Mouse (Mus musculus) forebrain, embryonic 14.5 days (tissue): ENCODE measurements around the gene Gh. TPM values are rescaled to one million over a fixed set of nuclear protein-coding genes. Genes with fewer than 3 reads are reported as not detected.
A peak's percentile ranks its signal among the peaks of the same experiment; 100 is the strongest.

Source experiments
- ATAC-seq: fragments of 200-750 bp; cut with Nextera tagmentation; 2 replicates; pipeline ENCODE4 v1.8.0; 2017; ENCODE audit warnings: mild to moderate bottlenecking, moderate library complexity
- DNase-seq: peaks from one replicate; pipeline ENCODE4 v3.0.0-alpha.2; 2015; ENCODE audit warnings: low spot score
- H3K27ac ChIP-seq: fragments of 300-500 bp; sonication (generic); 2 replicates; pipeline ENCODE4 v1.5.1; 2014; ENCODE audit warnings: low read depth, mild to moderate bottlenecking, control low read depth, low read length, moderate library complexity
- H3K27me3 ChIP-seq: fragments of 300-500 bp; sonication (generic); replicated peaks from 2 replicates; pipeline ENCODE4 v1.6.1; 2014; ENCODE audit warnings: low read length, control low read depth, mixed read lengths; ENCODE audit not compliant: control insufficient read depth, insufficient read depth
- H3K36me3 ChIP-seq: fragments of 300-500 bp; sonication (generic); 2 replicates; pipeline ENCODE4 v1.6.1; 2014; ENCODE audit warnings: low read length, control low read depth; ENCODE audit not compliant: control insufficient read depth, insufficient read depth
- H3K4me1 ChIP-seq: fragments of 300-500 bp; sonication (generic); 2 replicates; pipeline ENCODE4 v1.6.1; 2014; ENCODE audit warnings: antibody characterized with exemption, low read length, control low read depth; ENCODE audit not compliant: control insufficient read depth, insufficient read depth
- H3K4me2 ChIP-seq: fragments of 300-500 bp; sonication (generic); 2 replicates; pipeline ENCODE4 v1.6.1; 2014; ENCODE audit warnings: mild to moderate bottlenecking, control low read depth, low read length
- H3K4me3 ChIP-seq: fragments of 300-500 bp; sonication (generic); 2 replicates; pipeline ENCODE4 v1.5.1; 2014; ENCODE audit warnings: low read depth, low read length, control low read depth
- H3K9ac ChIP-seq: fragments of 300-500 bp; sonication (generic); 2 replicates; pipeline ENCODE4 v1.6.1; 2014; ENCODE audit warnings: mild to moderate bottlenecking, low read length, control low read depth, moderate library complexity
- H3K9me3 ChIP-seq: fragments of 300-500 bp; sonication (generic); replicated peaks from 2 replicates; pipeline ENCODE4 v1.6.1; 2016; ENCODE audit warnings: low read length, control low read depth, mixed read lengths; ENCODE audit not compliant: control insufficient read depth
- WGBS: fragments of 180-500 bp; shearing (Covaris S2); extraction: QIAGEN DNeasy Blood & Tissue Kit; methylation state at CpG from one replicate; pipeline ENCODE4 v1.1.7; 2014; 5-methylcytosine and 5-hydroxymethylcytosine counted together
- polyA plus RNA-seq: library from polyadenylated mRNA; unstranded; fragments of >200 nt; fragmentation: Nextera tagmentation; extraction: Ambion mirVana; gene quantifications from 2 replicates; pipeline ENCODE4 v1.2.1, GENCODE M21; 2014

The Gh gene
- polyA plus RNA-seq, 1 experiment from 2014 or later: not detected

- Histone ChIP-seq H3K4me1 (no peaks in the 10 kb centered on the region), H3K27me3 (no peaks in the 10 kb centered on the region), H3K27ac (no peak overlapping the region), H3K4me3 (no peak overlapping the region), H3K36me3 (no peaks in the 10 kb centered on the region), H3K9ac (no peak overlapping the region), H3K4me2 (no peak overlapping the region), H3K9me3 (no peaks in the 10 kb centered on the region)
- WGBS: 90% methylated on average over 6 of the region's 6 CpGs
- no peak for DNase-seq
- no peak for ATAC-seq
Measured at GRCm38 (mm10) chr11:106282452-106282851, 19.2 kb downstream of the Gh start.

DNA sequence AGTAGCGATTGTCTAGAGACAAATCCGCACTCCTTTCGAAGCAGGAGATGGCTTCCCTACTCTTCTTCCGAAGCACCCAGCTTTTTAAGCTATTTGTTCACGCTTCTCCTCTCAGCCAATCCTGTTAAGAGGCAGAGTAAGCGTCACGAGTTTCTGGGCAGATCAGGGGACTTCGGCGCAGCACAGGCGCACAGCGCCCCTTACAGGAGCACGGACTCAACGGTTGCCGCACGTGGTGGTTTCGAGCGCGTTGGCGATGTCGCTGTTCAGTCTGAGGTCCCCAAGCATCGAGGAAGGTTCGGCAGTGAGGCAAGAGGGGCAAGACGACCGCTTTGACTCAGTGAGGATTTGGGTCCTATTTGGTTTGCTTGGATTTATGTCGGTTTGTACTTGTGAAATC is 25.2 kb downstream of the Gh start, which contains the start of gene Tcam1:
Tcam1 (plus strand) TSS at position 219 of the 400 bp plus-strand sequence.
- ATAC-seq: peak; percentile 44
- Histone ChIP-seq H3K9ac (no peak within 1 kb of the TSS), H3K4me1 (peaks cover 11% of the 10 kb centered on the region)

GRCm38 (mm10) chr11:106274971-106275411 is 26.7 kb downstream of the Gh start:
- Histone ChIP-seq H3K4me1 (peaks cover 18% of the 10 kb centered on the region), H3K27ac (no peak overlapping the region), H3K36me3 (no peaks in the 10 kb centered on the region), H3K4me2 (no peak overlapping the region), H3K4me3 (no peak overlapping the region), H3K27me3 (no peaks in the 10 kb centered on the region), H3K9me3 (no peaks in the 10 kb centered on the region), H3K9ac (no peak overlapping the region)
- WGBS: 85% methylated on average over 7 of the region's 7 CpGs
- no peak for ATAC-seq
- no peak for DNase-seq

More for the DNA sequence above, 25.2 kb downstream of the Gh start, which contains the start of gene Tcam1:
- H3K4me2 ChIP-seq: peak within 1 kb of the TSS; percentile 43
- H3K9me3 ChIP-seq: no peaks in the 10 kb centered on the region
- DNase-seq: peak; percentile 97
- H3K27me3 ChIP-seq: no peaks in the 10 kb centered on the region
- H3K4me3 ChIP-seq: no peak within 1 kb of the TSS
- no peaks in the 10 kb centered on the region for H3K36me3 ChIP-seq
- H3K27ac ChIP-seq: no peak within 1 kb of the TSS
- 11% methylated on average over 25 of the region's 25 CpGs for WGBS

DNA sequence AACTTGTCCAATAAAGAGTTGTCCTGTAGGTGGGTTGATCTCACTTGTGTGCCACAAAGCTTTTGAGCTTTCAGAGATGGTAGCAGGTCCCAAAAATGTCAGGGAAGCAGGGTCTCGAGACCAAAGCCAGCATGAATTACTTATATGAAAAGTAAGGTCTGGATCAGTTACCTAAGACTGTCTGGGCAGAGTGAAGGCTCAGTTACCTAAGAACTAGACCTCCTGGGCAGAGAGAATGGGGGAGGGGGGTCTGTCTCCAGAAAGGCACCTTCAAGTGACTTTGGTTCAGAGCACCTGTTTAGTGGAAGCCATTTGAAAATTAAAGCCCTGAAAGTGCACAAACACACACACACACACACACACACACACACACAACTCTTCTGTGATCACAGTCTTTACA is 27.3 kb downstream of the Gh start:
- peaks cover 18% of the 10 kb centered on the region for H3K4me1 ChIP-seq
- H3K27me3 ChIP-seq: no peaks in the 10 kb centered on the region
- no peak overlapping the region for H3K9ac ChIP-seq
- H3K9me3 ChIP-seq: no peaks in the 10 kb centered on the region
- WGBS: 92% methylated on average over 1 of the region's 1 CpGs
- no peak for DNase-seq
- H3K4me3 ChIP-seq: no peak overlapping the region
- no peak overlapping the region for H3K4me2 ChIP-seq
- no peak overlapping the region for H3K27ac ChIP-seq
- H3K36me3 ChIP-seq: no peaks in the 10 kb centered on the region
- no peak for ATAC-seq

DNA sequence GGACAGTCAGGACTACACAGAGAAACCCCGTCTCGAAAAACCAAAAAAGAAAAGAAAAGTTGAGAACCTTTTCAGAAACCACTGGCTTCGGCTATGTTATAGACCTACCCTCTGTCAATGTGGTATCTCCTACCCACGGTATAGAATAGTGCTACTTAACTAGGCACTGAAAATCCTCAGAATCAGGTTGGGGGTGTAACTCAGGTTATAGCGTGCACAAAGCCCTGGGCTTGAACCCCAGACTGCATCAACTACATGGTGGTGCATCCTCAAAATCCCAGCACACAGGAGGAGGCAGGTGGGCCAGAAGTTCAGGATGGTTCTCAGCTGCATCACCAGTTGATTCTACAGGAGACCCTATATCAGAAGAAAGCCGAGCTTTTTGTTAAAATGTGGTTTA is 27.9 kb downstream of the Gh start:
- no peak for DNase-seq
- Histone ChIP-seq H3K4me1 (peaks cover 22% of the 10 kb centered on the region), H3K4me3 (no peak overlapping the region; the same call in 1 of the 2 replicates), H3K9ac (no peak overlapping the region), H3K4me2 (no peak overlapping the region), H3K36me3 (no peaks in the 10 kb centered on the region), H3K9me3 (no peaks in the 10 kb centered on the region), H3K27ac (no peak overlapping the region), H3K27me3 (no peaks in the 10 kb centered on the region)
- ATAC-seq: no peak
- 98% methylated on average over 6 of the region's 6 CpGs for WGBS

GRCm38 (mm10) chr11:106273311-106273684 is 28.4 kb downstream of the Gh start:
- DNase-seq (no peak), ATAC-seq (peak; percentile 27)
- Histone ChIP-seq H3K27ac (peak overlapping the region; percentile 33; the same call in 1 of the 2 replicates), H3K9ac (peak overlapping the region; percentile 62), H3K4me2 (peak overlapping the region; percentile 79), H3K27me3 (no peaks in the 10 kb centered on the region), H3K36me3 (no peaks in the 10 kb centered on the region), H3K9me3 (no peaks in the 10 kb centered on the region), H3K4me3 (peak overlapping the region; percentile 96), H3K4me1 (peaks cover 26% of the 10 kb centered on the region)
- WGBS: 21% methylated on average over 16 of the region's 16 CpGs

DNA sequence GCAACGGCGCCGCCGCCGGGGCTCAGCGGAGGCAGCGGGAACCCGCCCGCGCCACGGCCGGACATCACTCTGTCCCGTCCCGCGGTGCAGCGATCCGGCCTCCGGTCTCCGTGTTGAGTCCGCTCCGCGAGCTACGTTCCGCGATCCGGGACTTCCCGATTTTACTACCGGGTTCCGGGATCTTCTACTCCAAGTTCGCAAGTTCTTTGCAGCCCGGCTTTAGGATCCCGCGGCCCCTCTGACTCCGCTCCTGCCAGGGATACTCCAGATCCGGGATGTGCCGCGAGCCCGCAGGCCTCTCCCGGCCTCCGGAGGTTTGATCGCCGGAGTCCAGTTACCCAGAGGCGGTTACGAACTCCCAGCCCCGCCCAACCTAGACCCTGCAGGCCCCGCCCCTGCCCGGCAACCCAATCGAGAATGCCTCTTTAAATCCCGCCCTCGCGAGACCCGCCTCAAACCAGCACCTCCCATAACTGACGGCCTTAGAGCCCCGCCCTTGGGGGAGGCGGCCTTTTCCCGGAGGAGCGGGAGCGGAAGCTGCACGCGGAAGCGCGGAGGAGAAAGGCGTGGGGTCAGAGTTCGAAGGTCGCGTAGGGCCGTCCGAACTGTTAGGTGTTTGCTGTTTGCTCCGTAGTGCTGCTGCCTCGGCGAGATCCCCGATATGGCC is 28.9 kb downstream of the Gh start, which contains the start of gene Smarcd2:
Smarcd2 (minus strand) TSS at position 329 of the 667 bp plus-strand sequence.
- under 1% methylated on average over 72 of the region's 72 CpGs for WGBS

GRCm38 (mm10) chr11:106271794-106272643 is 29.6 kb downstream of the Gh start:
- Histone ChIP-seq H3K4me3 (peak overlapping the region; percentile 96), H3K9ac (peak overlapping the region; percentile 95), H3K27ac (peak overlapping the region; percentile 88), H3K9me3 (no peaks in the 10 kb centered on the region), H3K4me2 (peak overlapping the region; percentile 79), H3K36me3 (no peaks in the 10 kb centered on the region; the same call in 1 of the 2 replicates), H3K27me3 (no peaks in the 10 kb centered on the region), H3K4me1 (peaks cover 32% of the 10 kb centered on the region)
- ATAC-seq: no peak; the same call in 1 of the 2 replicates
- WGBS: 2% methylated on average over 38 of the region's 41 CpGs
- DNase-seq: peak; percentile 46

More for the DNA sequence above, 28.9 kb downstream of the Gh start, which contains the start of gene Smarcd2:
- peak within 1 kb of the TSS; percentile 88 for H3K27ac ChIP-seq
- H3K9me3 ChIP-seq: no peaks in the 10 kb centered on the region
- peak within 1 kb of the TSS; percentile 95 for H3K9ac ChIP-seq
- H3K4me2 ChIP-seq: peak within 1 kb of the TSS; percentile 79
- peak within 1 kb of the TSS; percentile 96 for H3K4me3 ChIP-seq
- no peaks in the 10 kb centered on the region for H3K27me3 ChIP-seq
- H3K4me1 ChIP-seq: peaks cover 32% of the 10 kb centered on the region
- DNase-seq (peak; percentile 99), ATAC-seq (peak; percentile 92)
- no peaks in the 10 kb centered on the region for H3K36me3 ChIP-seq
